Mouse (Mus musculus): ENCODE measurements around the gene Bckdk. TPM values are rescaled to one million over a fixed set of nuclear protein-coding genes. Genes with fewer than 3 reads are reported as not detected.

Bckdk gene
- total and polyA plus RNA-seq, 3 experiments = 32.6 to 126 TPM; not detected in 1

DNA sequence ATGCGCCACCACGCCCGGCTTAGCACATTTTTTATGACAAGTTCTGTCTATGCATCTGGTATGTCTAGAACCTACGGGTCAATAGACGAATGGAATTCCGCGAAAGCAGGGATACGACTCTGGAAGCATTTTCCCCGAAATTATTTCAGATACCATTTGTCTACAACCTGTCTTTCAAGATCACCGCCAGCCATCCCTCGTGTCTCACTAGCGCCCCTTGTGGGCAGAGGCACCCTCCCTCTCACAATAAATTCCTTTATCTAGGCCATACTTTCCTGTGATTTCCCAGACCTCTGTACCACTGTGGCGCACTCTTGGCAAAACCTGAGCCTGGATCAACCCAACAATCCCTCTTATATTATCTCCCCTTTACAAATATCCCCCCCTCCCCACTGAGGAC, 7.5 kb upstream of the Bckdk start (continued):
- peak; percentile 46; the same call in 1 of the 2 replicates for TF ChIP-seq HCFC1 (IDR thresholded peaks at IDR 0.05; ENCODE audit: low read depth, low read length)
- no peak for TF ChIP-seq ZC3H11A (IDR thresholded peaks at IDR 0.05; ENCODE audit: low read depth, low read length)
- TF ChIP-seq ETS1 (IDR thresholded peaks at IDR 0.05; ENCODE audit: low read depth, low read length) = no peak

DNA sequence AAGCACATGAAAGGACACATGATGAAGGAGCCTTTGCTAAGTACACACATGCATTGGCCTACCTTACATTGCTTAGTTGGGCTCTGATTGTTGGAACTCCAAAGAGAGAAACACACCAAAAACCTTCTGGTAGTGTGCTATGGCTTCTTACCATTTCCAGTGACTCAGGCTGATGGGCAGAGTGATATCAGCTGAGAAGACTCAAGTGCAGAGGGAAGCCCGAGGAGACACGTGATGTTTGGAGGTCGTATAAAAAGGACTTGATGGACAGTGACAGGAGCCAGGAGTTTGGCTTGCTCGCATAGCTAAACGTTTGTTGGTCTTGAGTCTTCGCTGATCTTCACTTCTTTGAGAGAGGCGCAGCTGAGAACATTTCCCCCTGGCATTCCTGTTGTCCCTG, 6.3 kb upstream of the Bckdk start:
- H3K27me3 ChIP-seq (ENCODE audit: control insufficient read depth in 1 of 2, insufficient read depth in 2 of 2, low read length in 2 of 2) = no peaks in the 10 kb centered on the region
- peaks cover 23 to 44% of the 10 kb centered on the region in 2 experiments for H3K4me1 ChIP-seq (ENCODE audit: control insufficient read depth in 1 of 2, insufficient read depth in 2 of 2, low read length in 2 of 2)
- no peaks in the 10 kb centered on the region for H3K9me3 ChIP-seq (replicated peaks; ENCODE audit: insufficient read depth, low read length)
- 0 out of 4 replicates have a peak, but pooled peaks of 1 of the 2 experiments have one; percentile 3 for TF ChIP-seq EP300 (IDR thresholded peaks at IDR 0.05; ENCODE audit: low read depth in 1 of 2, low read length in 2 of 2)
- peak; percentile 40; the same call in 1 of the 2 replicates for TF ChIP-seq SIN3A (IDR thresholded peaks at IDR 0.05; ENCODE audit: low read length)
- no peak for TF ChIP-seq MEF2A (IDR thresholded peaks at IDR 0.05; ENCODE audit: extremely low read depth, insufficient replicate concordance, low read depth, low read length, poor library complexity, severe bottlenecking)
- no peak for TF ChIP-seq ZNF384 (IDR thresholded peaks at IDR 0.05; ENCODE audit: low read depth, low read length)
- no peak for TF ChIP-seq CHD1 (IDR thresholded peaks at IDR 0.05; ENCODE audit: low read depth, low read length)
- TF ChIP-seq UBTF (IDR thresholded peaks at IDR 0.05; ENCODE audit: borderline replicate concordance, insufficient read depth, low read depth, low read length) = no peak
- TF ChIP-seq GATA1 (IDR thresholded peaks at IDR 0.05; ENCODE audit: low read depth, low read length) = peak; percentile 53
- no peak for TF ChIP-seq MAZ (IDR thresholded peaks at IDR 0.05; ENCODE audit: low read depth, low read length)
- 0 out of 2 replicates have a peak, but pooled peaks have one; percentile 27 for TF ChIP-seq TBP (IDR thresholded peaks at IDR 0.05; ENCODE audit: low read depth, low read length)
- TF ChIP-seq USF2 (IDR thresholded peaks at IDR 0.05; ENCODE audit: borderline replicate concordance in 1 of 2, insufficient read depth in 1 of 2, low read depth in 1 of 2, low read length in 2 of 2) = 0 out of 4 replicates have a peak, but pooled peaks of 1 of the 2 experiments have one; percentile 44
- TF ChIP-seq USF1 (IDR thresholded peaks at IDR 0.05; ENCODE audit: low read depth, low read length) = peak; percentile 84
- peak; percentile 42; the same call in 1 of the 2 replicates for TF ChIP-seq BHLHE40 (IDR thresholded peaks at IDR 0.05; ENCODE audit: borderline replicate concordance, low read depth, low read length)
- no peak for TF ChIP-seq MYB (IDR thresholded peaks at IDR 0.05; ENCODE audit: low read depth, low read length)
- peak; percentile 62 for TF ChIP-seq MXI1 (IDR thresholded peaks at IDR 0.05; ENCODE audit: low read depth, low read length)
- TF ChIP-seq MAX (IDR thresholded peaks at IDR 0.05; ENCODE audit: low read length) = peak; percentile 56; the same call in 1 of the 2 replicates
- peak overlapping the region; percentile 58 for H3K27ac ChIP-seq (ENCODE audit: control insufficient read depth, low read depth, low read length)
- H3K4me3 ChIP-seq (ENCODE audit: control insufficient read depth in 1 of 2, insufficient read depth in 1 of 2, low read depth in 2 of 2, low read length in 2 of 2) = no peak overlapping the region
- peak; percentile 69 for DNase-seq (ENCODE audit: low read depth, low spot score)
- no peaks in the 10 kb centered on the region for H3K79me2 ChIP-seq (ENCODE audit: control insufficient read depth, insufficient read depth, low read length, poor library complexity)
- peak overlapping the region; percentile 13; the same call in 1 of the 2 replicates for H3K9ac ChIP-seq (ENCODE audit: control insufficient read depth, low read depth, low read length, poor library complexity, severe bottlenecking)
- H3K36me3 ChIP-seq (ENCODE audit: control insufficient read depth in 1 of 2, insufficient read depth in 2 of 2, low read length in 2 of 2) = peaks cover 0 to 27% of the 10 kb centered on the region in 2 experiments; a peak in 2 of 4 replicates
